ENCODE assay signal across 8 mouse cellular contexts in the genomic region with DNA sequence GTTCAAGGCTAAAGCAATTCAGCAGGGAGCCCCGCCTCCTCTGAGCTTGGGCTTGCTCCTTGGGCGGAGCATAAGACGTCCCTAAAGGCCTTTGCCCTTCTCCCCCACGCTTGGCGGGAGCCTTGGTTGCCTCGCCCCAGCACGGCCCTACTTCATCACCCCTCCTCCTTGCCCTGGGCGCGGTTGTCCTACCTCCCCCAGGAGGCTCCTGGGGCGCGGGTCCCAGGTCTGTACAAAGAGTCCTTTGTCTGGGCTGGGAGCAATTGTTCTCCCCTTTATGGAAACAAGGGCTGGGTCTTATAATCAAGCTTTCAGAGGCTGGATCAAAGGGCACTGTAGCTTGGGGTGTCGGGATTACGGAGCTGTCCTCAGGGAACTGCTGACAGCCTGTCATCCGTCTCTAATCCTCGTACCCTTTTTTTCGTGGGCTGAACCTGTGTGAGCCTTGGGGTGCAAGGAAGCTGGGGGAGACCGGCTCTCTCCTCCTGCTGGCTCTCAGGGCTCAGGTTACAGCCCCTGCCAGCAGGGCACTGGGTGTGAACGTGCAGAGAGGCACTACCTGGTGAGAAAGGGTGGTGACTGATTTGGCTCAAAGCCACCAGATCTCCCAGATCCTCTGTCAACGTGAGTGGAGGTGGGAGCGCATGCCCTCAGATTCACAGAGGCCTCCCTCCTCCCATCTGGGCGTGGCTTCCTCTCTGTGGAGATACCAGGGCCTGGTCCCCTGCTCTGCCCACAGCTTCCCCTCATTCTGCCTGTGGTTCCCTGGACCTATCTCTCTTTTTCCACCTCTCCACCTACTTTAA. TPM values are rescaled to one million over a fixed set of nuclear protein-coding genes. Genes with fewer than 3 reads are reported as not detected.
DNase-seq lines count a peak whose midpoint lies in the region; ATAC-seq lines count a peak whose summit lies in the region.

No protein-coding gene starts in this region.

- H3K9me3 ChIP-seq in forebrain, embryonic 14.5 days (replicated peaks; ENCODE audit: control insufficient read depth, low read length), result no peaks in the 10 kb centered on the region
- no peaks in the 10 kb centered on the region for H3K9me3 ChIP-seq in kidney, embryonic 16.5 days (ENCODE audit: low read length)

- peak overlapping the region; percentile 41 for H3K4me2 ChIP-seq in forebrain, embryonic 14.5 days (ENCODE audit: low read length)
- peak overlapping the region; percentile 42 for H3K4me2 ChIP-seq in kidney, embryonic 16.5 days (replicated peaks; ENCODE audit: low read depth, low read length)

- WGBS in forebrain, embryonic 14.5 days, result 1% methylated on average over 21 of the region's 21 CpGs
- 4% methylated on average over 20 of the region's 21 CpGs for WGBS in kidney, embryonic 16.5 days

- H3K4me3 ChIP-seq in forebrain, embryonic 14.5 days (ENCODE audit: low read depth, low read length), result 0 out of 2 replicates have a peak overlapping the region, but pooled peaks have one; percentile 8
- peak overlapping the region; percentile 23 for H3K4me3 ChIP-seq in kidney, embryonic 16.5 days (ENCODE audit: low read length)

- peak; percentile 57 for ATAC-seq in forebrain, embryonic 14.5 days
- ATAC-seq in kidney, embryonic 16.5 days (ENCODE audit: low FRiP score, low TSS enrichment), result peak; percentile 88
- no peak for ATAC-seq in activated CD4-positive, CD25-positive, alpha-beta regulatory T cell, adult 4 months

- peak overlapping the region; percentile 26; the same call in 1 of the 2 replicates for H3K9ac ChIP-seq in forebrain, embryonic 14.5 days (ENCODE audit: low read length)
- peak overlapping the region; percentile 50 for H3K9ac ChIP-seq in kidney, embryonic 16.5 days (replicated peaks; ENCODE audit: low read length)

- H3K27me3 ChIP-seq in forebrain, embryonic 14.5 days (replicated peaks; ENCODE audit: control insufficient read depth, insufficient read depth, low read length), result no peaks in the 10 kb centered on the region
- H3K27me3 ChIP-seq in kidney, embryonic 16.5 days (ENCODE audit: insufficient read depth, low read length), result no peaks in the 10 kb centered on the region

- H3K27ac ChIP-seq in forebrain, embryonic 14.5 days (ENCODE audit: low read depth, low read length), result peak overlapping the region; percentile 27; the same call in 1 of the 2 replicates
- H3K27ac ChIP-seq in kidney, embryonic 16.5 days (ENCODE audit: low read length), result peak overlapping the region; percentile 91

- H3K4me1 ChIP-seq in forebrain, embryonic 14.5 days (ENCODE audit: control insufficient read depth, insufficient read depth, low read length), result peaks cover 8% of the 10 kb centered on the region
- peaks cover 14% of the 10 kb centered on the region for H3K4me1 ChIP-seq in kidney, embryonic 16.5 days (ENCODE audit: insufficient read depth, low read length)

- peak; percentile 76 for DNase-seq in urinary bladder, postnatal 14 days (ENCODE audit: low spot score)
- DNase-seq in urinary bladder, postnatal 25 days (ENCODE audit: low spot score), result no peak
- DNase-seq in forebrain, embryonic 14.5 days (ENCODE audit: low spot score), result peak; percentile 45
- peak; percentile 23 to 52 for DNase-seq in lung, postnatal 4 days
- DNase-seq in yolk sac, embryonic 10.5 days (ENCODE audit: low spot score), result peak; percentile 61
- no peak for DNase-seq in adrenal gland, postnatal 14 days

- no peaks in the 10 kb centered on the region for H3K36me3 ChIP-seq in forebrain, embryonic 14.5 days (ENCODE audit: control insufficient read depth, insufficient read depth, low read length)
- H3K36me3 ChIP-seq in kidney, embryonic 16.5 days (ENCODE audit: insufficient read depth, low read length), result no peaks in the 10 kb centered on the region

RNA-seq across cellular contexts. Expression of a gene that starts 31.7 kb away (rescaled TPM):
- 0.24 and 0.33 TPM in 2 replicates for polyA plus RNA-seq in forebrain, embryonic 14.5 days (2014; fragmentation: Nextera tagmentation; extraction: Ambion mirVana)
- 0.10 TPM in 1 of 2 replicates, not detected in the other for polyA plus RNA-seq in kidney, embryonic 16.5 days (2015; fragmentation: Nextera tagmentation; extraction: Ambion mirVana)
- polyA plus RNA-seq in activated CD4-positive, CD25-positive, alpha-beta regulatory T cell, adult 4 months (2017; shearing (Covaris generic)), result not detected
- 1.8 and 2.4 TPM in 2 replicates for total RNA-seq in adrenal gland, postnatal 14 days (2021)

RNA-seq across cellular contexts. Expression of a gene that starts 52.6 kb away (rescaled TPM):
- polyA plus RNA-seq in forebrain, embryonic 14.5 days (2014; fragmentation: Nextera tagmentation; extraction: Ambion mirVana), result 213 and 251 TPM in 2 replicates
- 42.9 and 46.7 TPM in 2 replicates for polyA plus RNA-seq in kidney, embryonic 16.5 days (2015; fragmentation: Nextera tagmentation; extraction: Ambion mirVana)
- polyA plus RNA-seq in activated CD4-positive, CD25-positive, alpha-beta regulatory T cell, adult 4 months (2017; shearing (Covaris generic)), result 10 to 100 TPM; 10.3 to 10.6 TPM
- total RNA-seq in adrenal gland, postnatal 14 days (2021), result 41.9 and 57.3 TPM in 2 replicates

RNA-seq across cellular contexts. Expression of a gene that starts 59.2 kb away (rescaled TPM):
- 0.13 and 0.14 TPM in 2 replicates for polyA plus RNA-seq in forebrain, embryonic 14.5 days (2014; fragmentation: Nextera tagmentation; extraction: Ambion mirVana)
- 41.8 and 44.1 TPM in 2 replicates for polyA plus RNA-seq in kidney, embryonic 16.5 days (2015; fragmentation: Nextera tagmentation; extraction: Ambion mirVana)
- not detected for polyA plus RNA-seq in activated CD4-positive, CD25-positive, alpha-beta regulatory T cell, adult 4 months (2017; shearing (Covaris generic))
- 0.30 TPM in 2 replicates for total RNA-seq in adrenal gland, postnatal 14 days (2021)

Comparison
In these comparisons a context has a peak if more than half of its experiments do, and no peak if none do; other contexts are left out.
1. DNase-seq: peak in urinary bladder, postnatal 14 days (single experiment), forebrain, embryonic 14.5 days (single experiment), lung, postnatal 4 days (2 of 2) and yolk sac, embryonic 10.5 days (single experiment); none in urinary bladder, postnatal 25 days (single experiment) and adrenal gland, postnatal 14 days (single experiment).
2. RNA of a gene that starts 59.2 kb away (polyA plus RNA-seq): 41.8 to 44.1 TPM in kidney, embryonic 16.5 days; 0.13 to 0.14 TPM in forebrain, embryonic 14.5 days and not detected in activated CD4-positive, CD25-positive, alpha-beta regulatory T cell, adult 4 months; every median in the first group is over 10 times any median in the second.